Mouse (Mus musculus): ENCODE measurements around the gene Clec2i. TPM values are rescaled to one million over a fixed set of nuclear protein-coding genes. Genes with fewer than 3 reads are reported as not detected.

Clec2i gene
- polyA plus RNA-seq (2012; rRNA removed; ENCODE audit: low replicate concordance) = not detected in 2 replicates

GRCm38 (mm10) chr6:128887091-128887790 is at the start of gene Clec2i:
Gene Clec2i (plus strand): TSS chr6:128887588.

DNA sequence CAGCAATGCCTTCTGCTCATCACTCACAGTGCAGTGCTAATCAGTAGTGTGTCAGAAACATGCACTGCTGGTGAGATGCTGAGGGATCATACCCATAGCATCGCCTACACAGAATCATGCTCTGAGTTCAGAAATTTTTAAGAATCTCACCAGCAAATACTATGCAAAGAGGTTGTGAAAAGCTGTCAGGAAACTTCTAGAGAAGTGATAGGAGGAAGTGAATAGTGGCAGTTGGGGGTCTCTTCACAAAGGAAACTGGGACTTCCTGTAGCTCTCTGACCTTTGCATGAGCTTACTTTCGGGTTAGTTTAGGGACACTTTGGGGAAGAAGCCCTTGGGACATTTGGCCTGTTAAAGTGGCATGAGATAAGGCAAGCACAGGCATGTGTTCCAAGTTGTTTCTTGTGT is 3.6 kb downstream of the Clec2i start, which contains the start of gene BC035044:
BC035044 (minus strand) TSS at position 179 of the 408 bp plus-strand sequence.

GRCm38 (mm10) chr6:128934081-128934480 is 46.7 kb downstream of the Clec2i start, which contains the start of gene Clec2g:
Gene Clec2g (plus strand): TSS chr6:128934381.

Other genes starting within 250 kb of the Clec2i start
- 25.2 and 114 TPM in 2 replicates for gene Clec2h, start 225.2 kb upstream of the Clec2i start, polyA plus RNA-seq (2012; rRNA removed; ENCODE audit: low replicate concordance)
- gene Klrb1, start 164.5 kb upstream of the Clec2i start, polyA plus RNA-seq (2012; rRNA removed; ENCODE audit: low replicate concordance) = not detected in 2 replicates
- 0.35 TPM in 1 of 2 replicates, not detected in the other for gene Klrb1c, start 98.4 kb upstream of the Clec2i start, polyA plus RNA-seq (2012; rRNA removed; ENCODE audit: low replicate concordance)
- not detected in 2 replicates for gene Gm44511, start 61.3 kb upstream of the Clec2i start, polyA plus RNA-seq (2012; rRNA removed; ENCODE audit: low replicate concordance)
- 0.13 and 0.15 TPM in 2 replicates for gene Klrb1b, start 61.3 kb upstream of the Clec2i start, polyA plus RNA-seq (2012; rRNA removed; ENCODE audit: low replicate concordance)
- 0.17 TPM in 1 of 2 replicates, not detected in the other for gene BC035044, start 3.5 kb downstream of the Clec2i start, polyA plus RNA-seq (2012; rRNA removed; ENCODE audit: low replicate concordance)
- gene Clec2g, start 46.8 kb downstream of the Clec2i start, polyA plus RNA-seq (2012; rRNA removed; ENCODE audit: low replicate concordance) = not detected in 2 replicates
- gene Klrb1f, start 158.3 kb downstream of the Clec2i start, polyA plus RNA-seq (2012; rRNA removed; ENCODE audit: low replicate concordance) = not detected in 2 replicates
- 9.2 and 12.3 TPM in 2 replicates for gene Clec2e, start 213.3 kb downstream of the Clec2i start, polyA plus RNA-seq (2012; rRNA removed; ENCODE audit: low replicate concordance)

Measured in duodenum, adult 2 months (tissue).